Mouse (Mus musculus): Measurements from ENCODE around the gene Atp6v1g1.

GRCm38 (mm10) chr4:63554616-63555015 is 10.0 kb downstream of the Atp6v1g1 start:
- TF ChIP-seq MAFK (IDR thresholded peaks at IDR 0.05; ENCODE audit: insufficient read depth, low read depth, low read length), result no peak
- TF ChIP-seq HCFC1 (IDR thresholded peaks at IDR 0.05; ENCODE audit: borderline replicate concordance, insufficient read depth, low read length), result no peak
- no peak for TF ChIP-seq CHD2 (IDR thresholded peaks at IDR 0.05; ENCODE audit: low read depth, low read length)
- no peak for TF ChIP-seq ZC3H11A (IDR thresholded peaks at IDR 0.05; ENCODE audit: borderline replicate concordance, low read depth, low read length)
- no peak for TF ChIP-seq ZNF384 (IDR thresholded peaks at IDR 0.05; ENCODE audit: low read depth, low read length)
